Mouse (Mus musculus) heart, postnatal 25 days (tissue): ENCODE measurements at regions not wholly inside any gene's neighbourhood (a gene's known extent, or its start where the extent isn't known, plus 50 kb on each side); places are given as distances from the start of the nearest gene placed in this dataset.

Experiments used
- DNase-seq: peaks from one replicate; pipeline ENCODE4 v3.0.0; 2022; ENCODE audit warnings: low spot score
- intact Hi-C: fragments of 180-260 bp; cut with DNase I; formaldehyde crosslinking; loops from one replicate; pipeline ENCODE4 v1.15.1; 2025

DNA sequence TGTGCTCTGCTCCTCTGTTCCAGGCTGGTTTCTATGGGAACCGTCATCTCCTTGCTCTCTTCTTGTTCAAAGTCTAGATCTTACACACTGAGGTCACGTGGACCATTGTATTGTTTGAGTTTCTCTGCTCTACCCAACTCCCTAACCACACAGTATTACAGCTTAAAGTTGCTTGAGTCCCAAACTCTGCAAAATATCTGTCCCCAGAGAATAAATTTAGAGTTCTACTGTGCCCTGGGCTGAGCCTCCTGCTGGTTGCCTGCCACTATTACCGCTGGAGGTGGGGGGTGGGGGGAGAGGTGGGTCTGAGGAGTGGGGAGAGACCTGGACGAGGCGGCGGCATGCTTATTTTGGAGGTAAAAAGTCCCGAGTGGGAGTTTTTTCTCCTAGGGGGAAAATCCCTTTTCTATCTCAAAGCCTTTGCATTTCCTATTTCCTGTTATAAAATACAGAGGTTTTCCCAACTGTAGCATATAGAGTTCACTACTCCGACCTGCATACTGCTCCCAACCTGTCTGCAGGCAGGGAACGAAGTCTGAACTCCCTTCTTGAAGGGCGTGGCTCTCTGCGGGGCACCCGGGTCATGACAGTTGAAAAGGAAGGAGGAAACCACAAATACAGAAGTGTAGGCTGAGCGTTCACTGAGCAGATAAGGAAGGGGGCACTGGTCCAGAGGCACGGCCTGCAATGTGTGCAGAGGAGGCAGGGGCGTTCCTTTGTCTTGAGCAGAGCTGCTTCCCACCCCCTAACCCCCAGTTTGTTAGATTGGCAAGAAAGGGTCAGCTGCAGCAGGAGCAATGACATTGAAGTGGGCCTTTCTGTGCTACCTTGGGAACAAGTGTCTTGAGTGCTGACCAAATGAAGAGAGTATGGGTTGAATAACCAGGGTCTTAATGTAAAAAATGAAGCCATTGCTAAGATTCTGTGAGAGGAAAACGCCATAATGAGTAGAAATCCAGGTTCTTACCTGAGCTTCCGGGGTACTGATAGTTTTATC is 188.7 kb downstream of the Akap7 start:
- intact Hi-C loops = no loop called here

GRCm38 (mm10) chr10:25114316-25114715 is 187.0 kb upstream of the Arg1 start:
- intact Hi-C loops = no loop called here
- no peak for DNase-seq

More for the DNA sequence above, 188.7 kb downstream of the Akap7 start:
- DNase-seq = no peak

- intact Hi-C loops = no loop called here
- DNase-seq = no peak
Measured at GRCm38 (mm10) chr10:25112449-25113171, 185.3 kb upstream of the Arg1 start.

DNA sequence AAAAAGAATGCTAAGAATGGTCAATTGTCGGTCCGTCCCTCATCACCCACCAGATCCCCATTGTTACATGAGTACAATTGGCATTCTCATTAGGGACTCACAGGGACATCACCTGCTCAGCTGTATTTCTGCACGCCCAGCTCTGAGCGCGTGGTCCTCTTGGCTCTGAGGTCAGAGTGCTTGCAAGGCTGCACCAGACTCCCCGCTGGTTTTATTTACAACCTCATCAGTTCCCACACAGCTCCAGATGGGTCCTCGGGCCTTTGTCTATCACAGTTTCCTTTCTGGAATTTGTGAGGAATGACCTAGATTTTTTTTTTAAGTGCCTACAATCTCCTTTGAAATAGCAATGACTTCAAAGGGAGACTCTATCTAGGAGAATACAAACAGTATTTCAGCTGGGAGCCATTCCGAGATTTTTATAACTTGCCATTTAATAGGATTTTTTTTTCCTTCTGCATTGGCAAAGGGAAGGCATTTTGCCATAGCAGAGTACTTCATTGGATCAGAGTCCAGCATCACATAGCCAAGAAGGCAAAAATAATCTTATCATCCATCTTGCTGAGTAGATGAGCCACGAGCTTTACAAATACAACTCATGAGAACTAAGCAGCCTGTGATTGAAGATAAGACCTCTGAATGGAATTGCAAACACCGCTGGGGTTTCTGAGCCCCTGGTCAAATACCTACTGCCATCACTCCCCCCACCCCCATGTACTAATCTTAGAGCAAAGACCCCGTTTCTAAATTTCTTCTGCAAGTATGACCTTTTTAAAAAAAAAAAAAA is 184.5 kb upstream of the Arg1 start:
- intact Hi-C loops = no loop called here
- no peak for DNase-seq

DNA sequence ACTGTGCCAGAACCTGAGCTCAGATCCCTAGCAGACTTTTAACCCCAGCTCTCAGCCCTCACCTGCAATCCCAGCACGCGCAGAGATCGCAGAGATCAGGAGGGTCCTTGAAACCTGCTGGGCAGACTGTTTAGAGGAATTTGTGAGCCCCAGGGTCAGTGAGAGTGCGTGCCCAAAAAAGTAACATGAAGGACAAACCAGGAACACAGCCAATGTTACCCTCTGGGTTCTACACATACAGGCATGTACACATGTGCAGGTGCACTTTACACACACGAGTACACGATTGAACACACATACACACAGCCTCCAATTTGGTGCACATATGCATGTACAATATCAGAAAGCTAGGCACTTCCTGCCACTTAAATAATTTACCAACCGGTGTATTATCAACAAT is 183.9 kb upstream of the Arg1 start:
- intact Hi-C loops = no loop called here

DNA sequence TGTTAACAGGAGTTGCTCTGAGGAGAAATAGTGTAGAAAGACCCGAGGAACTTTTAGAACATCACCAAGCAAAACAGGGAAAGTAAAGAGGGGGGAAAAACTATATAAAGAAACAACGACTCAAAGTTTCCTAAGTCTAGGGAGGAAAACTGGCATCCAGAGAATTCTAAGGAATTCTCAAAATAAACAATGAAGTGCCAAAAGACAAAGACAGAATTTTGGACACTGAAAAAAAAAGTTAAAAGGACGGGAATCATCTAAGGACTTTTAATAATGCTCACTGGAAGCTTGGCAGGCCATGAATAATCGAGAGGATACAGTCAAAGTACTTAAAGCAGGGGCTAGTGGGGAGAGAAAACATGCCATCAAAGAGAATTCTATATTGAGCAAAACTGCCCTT is 170.8 kb upstream of the Arg1 start:
- intact Hi-C loops = no loop called here
- DNase-seq = no peak

More for the DNA sequence above, 183.9 kb upstream of the Arg1 start:
- DNase-seq = no peak

DNA sequence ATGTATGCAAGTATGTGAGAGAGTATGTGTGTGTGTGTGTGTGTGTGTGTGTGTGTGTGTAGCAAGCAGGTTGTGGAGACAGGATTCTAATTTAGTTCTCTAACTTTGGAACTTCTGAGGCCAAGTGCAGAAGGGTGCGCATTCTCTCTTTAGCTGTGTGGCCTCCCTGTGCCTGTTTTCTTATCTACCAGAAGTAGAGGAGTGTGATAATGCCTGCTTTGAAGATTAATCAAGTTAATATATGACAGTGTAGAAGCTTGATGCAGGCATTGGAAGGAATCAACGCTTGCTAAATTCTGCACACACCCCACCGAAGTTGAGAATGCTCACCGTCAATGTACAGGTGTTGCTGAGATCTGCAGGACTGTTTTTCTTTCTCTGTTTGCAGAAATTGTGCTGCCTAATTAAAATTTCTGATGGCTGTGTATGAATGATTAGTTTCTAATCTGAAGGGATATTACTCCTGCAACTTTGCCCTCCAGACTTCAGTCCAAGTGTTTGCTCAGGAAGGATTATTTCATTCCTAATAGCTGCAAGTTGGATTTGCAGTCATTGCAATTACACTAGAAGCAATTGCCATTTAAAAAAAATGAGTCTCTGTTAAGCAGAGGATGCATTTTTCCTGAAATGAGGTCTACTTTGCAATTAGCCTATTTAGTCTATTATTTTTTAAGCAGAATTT is 162.6 kb upstream of the Arg1 start:
- no peak for DNase-seq
- intact Hi-C loops = no loop called here

DNA sequence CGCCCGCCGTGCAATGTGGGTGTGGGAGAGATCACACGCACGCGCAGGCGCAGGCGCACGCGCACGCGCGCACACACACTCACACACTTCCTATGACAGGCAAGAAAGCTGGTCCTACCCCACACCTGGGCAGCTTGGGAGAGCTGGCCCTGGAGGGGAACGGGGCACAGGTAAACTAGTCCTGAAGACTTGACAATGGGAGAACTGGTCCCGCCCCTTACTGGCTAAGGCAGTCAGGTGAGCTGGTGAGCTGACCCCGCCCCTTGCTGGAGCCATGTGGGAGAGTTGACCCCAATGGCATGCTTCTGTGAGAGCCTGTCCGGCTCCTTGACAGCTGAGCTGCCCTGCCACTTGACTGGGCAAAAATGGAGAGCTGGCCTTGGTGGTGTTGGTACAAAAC is 159.5 kb upstream of the Arg1 start:
- no peak for DNase-seq
- intact Hi-C loops = no loop called here

GRCm38 (mm10) chr10:25082930-25083329 is 155.6 kb upstream of the Arg1 start:
- intact Hi-C loops = no loop called here
- no peak for DNase-seq

- intact Hi-C loops = no loop called here
- DNase-seq = no peak
Measured at GRCm38 (mm10) chr10:25072617-25073016, 145.3 kb upstream of the Arg1 start.

GRCm38 (mm10) chr10:25068301-25068700 is 141.0 kb upstream of the Arg1 start:
- DNase-seq = no peak
- intact Hi-C loops = no loop called here

DNA sequence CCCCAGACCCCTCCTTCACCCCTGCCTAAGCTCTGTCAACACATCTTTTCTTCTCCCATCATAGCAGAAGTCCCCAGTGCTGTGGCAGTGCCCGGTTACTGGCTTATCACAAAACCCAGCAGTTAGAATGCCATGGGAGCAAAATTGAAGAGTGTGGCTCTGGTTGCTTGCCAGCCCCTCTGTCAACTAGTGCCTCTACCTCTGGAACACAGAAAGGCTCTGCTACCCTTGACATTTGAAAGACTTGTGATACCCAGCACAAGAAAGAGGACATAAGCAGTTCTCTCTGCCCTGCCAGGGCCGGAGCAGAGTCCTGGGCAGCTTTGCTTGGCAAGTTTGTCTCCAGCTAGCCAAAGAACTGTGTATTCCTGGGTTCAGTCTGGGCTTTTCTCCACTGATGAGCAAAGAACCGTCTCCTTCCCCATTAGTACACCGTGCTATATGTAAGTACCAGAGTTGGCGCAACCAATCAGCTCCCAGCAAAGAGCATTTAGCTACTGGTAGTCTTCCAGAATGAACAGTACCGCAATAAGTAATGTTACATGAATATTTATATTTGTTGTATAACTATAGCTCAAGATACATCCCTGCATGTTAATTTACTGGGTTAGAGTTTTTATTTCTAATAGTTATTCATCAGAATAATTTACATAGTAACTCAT is 137.5 kb upstream of the Arg1 start:
- DNase-seq = no peak
- intact Hi-C loops = no loop called here

DNA sequence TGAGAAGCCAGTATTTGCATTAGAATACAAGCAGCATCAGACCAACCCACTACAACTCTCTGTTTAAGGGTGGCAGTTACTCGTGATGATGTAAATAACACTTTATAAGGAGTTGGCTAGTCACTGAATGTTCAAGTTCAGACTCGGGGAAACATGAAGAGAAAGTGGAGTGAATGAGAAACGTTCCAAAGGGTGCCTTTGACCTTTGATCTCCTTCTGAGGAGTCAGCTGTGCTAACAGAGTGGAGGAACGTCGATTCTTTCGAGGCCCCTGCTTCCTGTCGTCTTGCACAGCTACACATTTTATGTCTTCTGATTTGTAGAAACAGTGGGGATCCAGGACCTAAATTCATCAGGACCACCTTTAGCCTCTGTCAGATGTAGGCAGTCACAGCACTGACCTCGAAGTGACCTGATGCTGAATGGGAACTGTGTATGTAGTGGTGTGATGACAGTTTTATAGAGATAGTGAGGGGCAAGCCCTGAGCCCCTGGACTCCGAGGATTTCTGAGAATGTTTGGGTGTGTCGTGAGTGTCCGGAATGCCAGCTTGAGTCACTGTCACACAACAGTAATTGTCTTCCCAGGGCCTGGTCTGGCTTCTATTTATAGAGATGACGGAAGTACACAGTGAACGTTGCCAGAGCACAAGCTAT is 134.2 kb upstream of the Arg1 start:
- intact Hi-C loops = no loop called here

DNA sequence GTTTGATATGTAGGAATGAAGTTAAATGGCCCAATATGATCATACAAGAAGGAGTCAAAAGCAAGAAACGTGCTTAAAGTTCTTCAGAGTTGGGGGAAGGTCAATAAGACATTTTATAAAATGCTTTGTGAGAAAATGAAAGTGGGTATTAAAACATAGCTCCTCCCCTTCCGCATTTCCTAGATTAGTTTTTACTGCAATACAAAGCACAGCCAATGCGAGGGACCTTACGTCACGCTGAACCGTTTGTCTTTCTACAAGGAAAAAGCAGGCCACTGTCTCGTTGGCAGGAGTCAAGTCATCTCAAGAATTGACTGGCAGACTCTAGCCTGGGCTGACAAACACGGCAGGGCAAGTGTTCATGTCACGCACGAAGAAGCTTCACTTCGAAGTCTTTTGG is 131.4 kb upstream of the Arg1 start:
- DNase-seq = no peak
- intact Hi-C loops = no loop called here

More for the DNA sequence above, 134.2 kb upstream of the Arg1 start:
- no peak for DNase-seq

DNA sequence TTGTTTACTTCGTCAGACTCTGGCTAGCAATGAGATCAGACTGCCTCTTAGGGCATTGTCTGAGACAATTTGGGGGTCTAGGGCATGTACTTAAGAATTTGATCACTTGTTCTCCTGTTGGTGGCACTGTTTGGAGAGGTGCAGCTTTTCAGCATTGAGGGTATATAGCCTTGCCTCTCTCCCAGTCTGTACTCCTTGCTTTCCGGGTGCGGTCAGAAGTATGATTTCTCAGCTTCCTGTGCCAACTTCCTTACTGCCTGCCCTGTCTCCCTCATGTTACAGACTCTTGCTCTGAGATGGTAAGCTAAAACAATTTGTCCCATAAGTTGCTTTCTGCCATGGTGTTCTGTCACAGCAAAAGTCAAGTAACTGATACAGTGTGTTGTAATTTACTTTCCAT is 124.7 kb upstream of the Arg1 start:
- intact Hi-C loops = no loop called here
- no peak for DNase-seq

- no peak for DNase-seq
- intact Hi-C loops = no loop called here
Measured at GRCm38 (mm10) chr10:25051368-25051874, 124.1 kb upstream of the Arg1 start.

GRCm38 (mm10) chr10:25041221-25041620 is 113.9 kb upstream of the Arg1 start:
- no peak for DNase-seq
- intact Hi-C loops = no loop called here

- DNase-seq = no peak
- intact Hi-C loops = no loop called here
Measured at GRCm38 (mm10) chr10:25039926-25040325, 112.6 kb upstream of the Arg1 start.

DNA sequence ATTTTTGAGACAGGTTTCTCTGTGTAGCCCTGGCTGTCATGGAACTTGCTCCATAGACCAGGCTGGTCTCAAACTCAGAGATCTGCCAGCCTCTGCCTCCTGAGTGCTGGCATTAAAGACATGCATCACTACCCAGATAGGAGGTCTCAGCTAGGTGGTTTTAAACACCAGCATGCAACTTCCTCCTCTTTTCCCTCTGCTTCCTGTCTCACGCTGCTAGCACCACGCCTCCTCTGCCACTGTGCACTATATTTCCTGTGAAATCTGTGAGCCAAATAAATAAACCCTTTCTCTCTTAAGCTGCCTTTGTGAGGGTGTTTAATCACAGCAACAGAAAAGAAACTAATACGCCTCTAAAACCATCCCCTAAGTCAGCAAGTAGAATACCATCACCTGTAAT is 109.6 kb upstream of the Arg1 start:
- DNase-seq = no peak
- intact Hi-C loops = no loop called here
